Mouse (Mus musculus) layer of hippocampus, adult 8-10 months (tissue): ENCODE measurements around the gene Xrra1. TPM values are rescaled to one million over a fixed set of nuclear protein-coding genes. Genes with fewer than 3 reads are reported as not detected.

Experiments used
- DNase-seq, 2 experiments: peaks; one replicate each; pipeline ENCODE4 v3.0.0; 2022; ENCODE audit warnings: low spot score in 2 of 2
- total RNA-seq, 4 experiments: library from RNA; stranded (reverse); gene quantifications; 2 replicates each; pipeline ENCODE4 v1.2.4; 2022

Gene Xrra1
- total RNA-seq, 4 experiments from 2014 or later = 0.57 to 1.6 (median 1.2) TPM

- DNase-seq = no peak
These were observed 8.4 kb upstream of the Xrra1 start for GRCm38 (mm10) chr7:99850534-99850933.

- DNase-seq = no peak
These were observed 7.8 kb upstream of the Xrra1 start for GRCm38 (mm10) chr7:99851121-99851520.

GRCm38 (mm10) chr7:99851618-99852017 is 7.3 kb upstream of the Xrra1 start:
- no peak for DNase-seq

GRCm38 (mm10) chr7:99853350-99853749 is 5.6 kb upstream of the Xrra1 start:
- DNase-seq = no peak

GRCm38 (mm10) chr7:99854311-99854710 is 4.6 kb upstream of the Xrra1 start:
- no peak for DNase-seq

GRCm38 (mm10) chr7:99856266-99856861 is 2.6 kb upstream of the Xrra1 start:
- no peak for DNase-seq

GRCm38 (mm10) chr7:99858175-99858812 is 622 bp upstream of the Xrra1 start:
- no peak for DNase-seq

- DNase-seq = no peak
These were observed 4.4 kb downstream of the Xrra1 start, which contains the start of gene Spcs2 for GRCm38 (mm10) chr7:99863362-99863761. Gene Spcs2, minus strand, starts transcription at chr7:99863462.

GRCm38 (mm10) chr7:99864241-99865028 is 5.5 kb downstream of the Xrra1 start:
- no peak for DNase-seq

- no peak for DNase-seq
These were observed 6.3 kb downstream of the Xrra1 start for GRCm38 (mm10) chr7:99865219-99865618.

GRCm38 (mm10) chr7:99869296-99869695 is 10.4 kb downstream of the Xrra1 start:
- no peak for DNase-seq

- no peak for DNase-seq
These were observed 15.0 kb downstream of the Xrra1 start for GRCm38 (mm10) chr7:99873965-99874364.

- no peak for DNase-seq
These were observed 17.0 kb downstream of the Xrra1 start for GRCm38 (mm10) chr7:99875891-99876290.

- DNase-seq = peak; percentile 81 to 94
These were observed 17.4 kb downstream of the Xrra1 start for GRCm38 (mm10) chr7:99876345-99876744.

- DNase-seq = no peak
These were observed 19.3 kb downstream of the Xrra1 start for GRCm38 (mm10) chr7:99878254-99878653.

- DNase-seq = no peak
These were observed 28.4 kb downstream of the Xrra1 start for GRCm38 (mm10) chr7:99887230-99887735.

- no peak for DNase-seq
These were observed 28.8 kb downstream of the Xrra1 start for GRCm38 (mm10) chr7:99887743-99888142.

- DNase-seq = no peak
These were observed 30.4 kb downstream of the Xrra1 start for GRCm38 (mm10) chr7:99889175-99889880.

- no peak for DNase-seq
These were observed 31.3 kb downstream of the Xrra1 start for GRCm38 (mm10) chr7:99890168-99890755.

- no peak for DNase-seq
These were observed 32.6 kb downstream of the Xrra1 start for GRCm38 (mm10) chr7:99891471-99891870.

GRCm38 (mm10) chr7:99892351-99892750 is 33.4 kb downstream of the Xrra1 start:
- no peak for DNase-seq
